Mouse (Mus musculus): ENCODE measurements at regions not wholly inside any gene's neighbourhood (a gene's known extent, or its start where the extent isn't known, plus 50 kb on each side); places are given as distances from the start of the nearest gene placed in this dataset.
A peak's percentile ranks its signal among the peaks of the same experiment; 100 is the strongest.

GRCm38 (mm10) chrX:164878336-164878735 lies 101.8 kb downstream of the Mospd2 start:
- ATAC-seq (ENCODE audit: low FRiP score, low TSS enrichment): no peak
- Histone ChIP-seq H3K4me3 (ENCODE audit: low read length) (no peak overlapping the region), H3K9ac (ENCODE audit: low read depth, low read length) (no peak overlapping the region), H3K27me3 (ENCODE audit: control insufficient read depth, insufficient read depth, low read length) (no peaks in the 10 kb centered on the region; the same call in 1 of the 2 replicates), H3K9me3 (ENCODE audit: control insufficient read depth, low read length) (no peaks in the 10 kb centered on the region), H3K27ac (ENCODE audit: low read depth, low read length) (no peak overlapping the region), H3K4me2 (replicated peaks; ENCODE audit: low read depth, low read length) (no peak overlapping the region), H3K4me1 (ENCODE audit: control insufficient read depth, insufficient read depth, low read length) (no peaks in the 10 kb centered on the region), H3K36me3 (ENCODE audit: control insufficient read depth, insufficient read depth, low read length) (no peaks in the 10 kb centered on the region)
- 63% methylated on average over 3 of the region's 3 CpGs for WGBS

GRCm38 (mm10) chrX:164840393-164840792 lies 139.8 kb downstream of the Mospd2 start:
- Histone ChIP-seq H3K27me3 (ENCODE audit: control insufficient read depth, insufficient read depth, low read length) (no peaks in the 10 kb centered on the region; the same call in 1 of the 2 replicates), H3K4me1 (ENCODE audit: control insufficient read depth, insufficient read depth, low read length) (no peaks in the 10 kb centered on the region), H3K9ac (ENCODE audit: low read depth, low read length) (no peak overlapping the region), H3K4me2 (replicated peaks; ENCODE audit: low read depth, low read length) (no peak overlapping the region), H3K27ac (ENCODE audit: low read depth, low read length) (no peak overlapping the region), H3K36me3 (ENCODE audit: control insufficient read depth, insufficient read depth, low read length) (no peaks in the 10 kb centered on the region), H3K4me3 (ENCODE audit: low read length) (no peak overlapping the region), H3K9me3 (ENCODE audit: control insufficient read depth, low read length) (no peaks in the 10 kb centered on the region)
- no peak for ATAC-seq (ENCODE audit: low FRiP score, low TSS enrichment)
- 87% methylated on average over 6 of the region's 6 CpGs for WGBS

GRCm38 (mm10) chrX:164820906-164821305 lies 159.3 kb downstream of the Mospd2 start:
- no peak for ATAC-seq (ENCODE audit: low FRiP score, low TSS enrichment)
- H3K36me3 ChIP-seq (ENCODE audit: control insufficient read depth, insufficient read depth, low read length): no peaks in the 10 kb centered on the region
- no peak overlapping the region for H3K4me3 ChIP-seq (ENCODE audit: low read length)
- no peaks in the 10 kb centered on the region for H3K9me3 ChIP-seq (ENCODE audit: control insufficient read depth, low read length)
- no peaks in the 10 kb centered on the region for H3K27me3 ChIP-seq (ENCODE audit: control insufficient read depth, insufficient read depth, low read length)
- no peak overlapping the region for H3K27ac ChIP-seq (ENCODE audit: low read depth, low read length)
- no peak overlapping the region for H3K4me2 ChIP-seq (replicated peaks; ENCODE audit: low read depth, low read length)
- no peaks in the 10 kb centered on the region for H3K4me1 ChIP-seq (ENCODE audit: control insufficient read depth, insufficient read depth, low read length)
- H3K9ac ChIP-seq (ENCODE audit: low read depth, low read length): no peak overlapping the region

- H3K9ac ChIP-seq (ENCODE audit: low read depth, low read length): no peak overlapping the region
- H3K36me3 ChIP-seq (ENCODE audit: control insufficient read depth, insufficient read depth, low read length): no peaks in the 10 kb centered on the region
- H3K9me3 ChIP-seq (ENCODE audit: control insufficient read depth, low read length): no peaks in the 10 kb centered on the region
- no peaks in the 10 kb centered on the region for H3K27me3 ChIP-seq (ENCODE audit: control insufficient read depth, insufficient read depth, low read length)
- no peak overlapping the region for H3K27ac ChIP-seq (ENCODE audit: low read depth, low read length)
- no peak for ATAC-seq (ENCODE audit: low FRiP score, low TSS enrichment)
- no peaks in the 10 kb centered on the region for H3K4me1 ChIP-seq (ENCODE audit: control insufficient read depth, insufficient read depth, low read length)
- H3K4me3 ChIP-seq (ENCODE audit: low read length): no peak overlapping the region
- H3K4me2 ChIP-seq (replicated peaks; ENCODE audit: low read depth, low read length): no peak overlapping the region
- WGBS: 52% methylated on average over 3 of the region's 3 CpGs
These were observed 192.9 kb downstream of the Mospd2 start for GRCm38 (mm10) chrX:164787293-164787692.

- H3K27ac ChIP-seq (ENCODE audit: low read depth, low read length): no peak overlapping the region
- no peak for ATAC-seq (ENCODE audit: low FRiP score, low TSS enrichment)
- no peak overlapping the region for H3K4me2 ChIP-seq (replicated peaks; ENCODE audit: low read depth, low read length)
- H3K9ac ChIP-seq (ENCODE audit: low read depth, low read length): no peak overlapping the region
- no peaks in the 10 kb centered on the region for H3K9me3 ChIP-seq (ENCODE audit: control insufficient read depth, low read length)
- 88% methylated on average over 4 of the region's 4 CpGs for WGBS
- no peaks in the 10 kb centered on the region for H3K4me1 ChIP-seq (ENCODE audit: control insufficient read depth, insufficient read depth, low read length)
- no peaks in the 10 kb centered on the region for H3K27me3 ChIP-seq (ENCODE audit: control insufficient read depth, insufficient read depth, low read length)
- H3K4me3 ChIP-seq (ENCODE audit: low read length): no peak overlapping the region
- H3K36me3 ChIP-seq (ENCODE audit: control insufficient read depth, insufficient read depth, low read length): no peaks in the 10 kb centered on the region
These were observed 215.3 kb downstream of the Mospd2 start for GRCm38 (mm10) chrX:164764919-164765318.

- no peaks in the 10 kb centered on the region for H3K27me3 ChIP-seq (ENCODE audit: control insufficient read depth, insufficient read depth, low read length)
- H3K27ac ChIP-seq (ENCODE audit: low read depth, low read length): no peak overlapping the region
- H3K36me3 ChIP-seq (ENCODE audit: control insufficient read depth, insufficient read depth, low read length): no peaks in the 10 kb centered on the region
- H3K4me2 ChIP-seq (replicated peaks; ENCODE audit: low read depth, low read length): no peak overlapping the region
- no peaks in the 10 kb centered on the region for H3K9me3 ChIP-seq (ENCODE audit: control insufficient read depth, low read length)
- peak; percentile 68; the same call in 1 of the 2 replicates for ATAC-seq (ENCODE audit: low FRiP score, low TSS enrichment)
- WGBS: 64% methylated on average over 2 of the region's 2 CpGs
- H3K4me3 ChIP-seq (ENCODE audit: low read length): no peak overlapping the region
- no peak overlapping the region for H3K9ac ChIP-seq (ENCODE audit: low read depth, low read length)
- no peaks in the 10 kb centered on the region for H3K4me1 ChIP-seq (ENCODE audit: control insufficient read depth, insufficient read depth, low read length)
These were observed 216.3 kb downstream of the Mospd2 start for GRCm38 (mm10) chrX:164763764-164764445.

GRCm38 (mm10) chrX:164745552-164746217 lies 234.5 kb downstream of the Mospd2 start:
- Histone ChIP-seq H3K4me1 (ENCODE audit: control insufficient read depth, insufficient read depth, low read length) (no peaks in the 10 kb centered on the region), H3K4me3 (ENCODE audit: low read length) (no peak overlapping the region), H3K27me3 (ENCODE audit: control insufficient read depth, insufficient read depth, low read length) (no peaks in the 10 kb centered on the region), H3K9ac (ENCODE audit: low read depth, low read length) (no peak overlapping the region), H3K36me3 (ENCODE audit: control insufficient read depth, insufficient read depth, low read length) (no peaks in the 10 kb centered on the region), H3K4me2 (replicated peaks; ENCODE audit: low read depth, low read length) (no peak overlapping the region), H3K9me3 (ENCODE audit: control insufficient read depth, low read length) (no peaks in the 10 kb centered on the region), H3K27ac (ENCODE audit: low read depth, low read length) (no peak overlapping the region)
- 59% methylated on average over 1 of the region's 1 CpGs for WGBS
- no peak for ATAC-seq (ENCODE audit: low FRiP score, low TSS enrichment)

All from kidney, embryonic 14.5 days (tissue).